Mouse (Mus musculus) liver, postnatal 0 days (tissue): ENCODE results near the gene Cdh23. TPM values are rescaled to one million over a fixed set of nuclear protein-coding genes. Genes with fewer than 3 reads are reported as not detected.

Source experiments
- ATAC-seq: fragments of 200-750 bp; cut with Nextera tagmentation; 2 replicates; pipeline ENCODE4 v1.8.0; 2017; ENCODE audit warnings: mild to moderate bottlenecking, moderate library complexity
- DNase-seq: peaks from one replicate; pipeline ENCODE4 v3.0.0-alpha.2; 2016
- H3K27ac ChIP-seq: fragments of 300-500 bp; sonication (generic); 2 replicates; pipeline ENCODE4 v1.5.1; 2014; ENCODE audit warnings: antibody characterized with exemption, moderate library complexity, mild to moderate bottlenecking, low read depth
- H3K27me3 ChIP-seq: fragments of 300-500 bp; sonication (generic); 2 replicates; pipeline ENCODE4 v1.6.1; 2014; ENCODE audit warnings: low read length, control low read depth, mixed read lengths; ENCODE audit not compliant: insufficient read depth
- H3K36me3 ChIP-seq: fragments of 300-500 bp; sonication (generic); replicated peaks from 2 replicates; pipeline ENCODE4 v1.6.1; 2014; ENCODE audit warnings: mild to moderate bottlenecking, control low read depth, low read length, moderate library complexity, mixed read lengths; ENCODE audit not compliant: insufficient read depth
- H3K4me1 ChIP-seq: fragments of 300-500 bp; sonication (generic); 2 replicates; pipeline ENCODE4 v1.6.1; 2014; ENCODE audit warnings: antibody characterized with exemption, mild to moderate bottlenecking, control low read depth; ENCODE audit not compliant: insufficient read depth
- H3K4me2 ChIP-seq: fragments of 300-500 bp; sonication (generic); 2 replicates; pipeline ENCODE4 v1.6.1; 2014; ENCODE audit warnings: low read depth, mild to moderate bottlenecking, low read length, moderate library complexity, mixed read lengths
- H3K4me3 ChIP-seq: fragments of 300-500 bp; sonication (generic); 2 replicates; pipeline ENCODE4 v1.5.1; 2014; ENCODE audit warnings: low read depth, low read length
- H3K9ac ChIP-seq: fragments of 300-500 bp; sonication (generic); replicated peaks from 2 replicates; pipeline ENCODE4 v1.6.1; 2014; ENCODE audit warnings: mild to moderate bottlenecking, moderate library complexity
- H3K9me3 ChIP-seq: fragments of 300-500 bp; sonication (generic); 2 replicates; pipeline ENCODE4 v1.6.1; 2016; ENCODE audit warnings: mild to moderate bottlenecking, control low read depth, low read length, mixed read lengths
- CTCF ChIP-seq: sonication (generic); IDR thresholded peaks from 2 replicates; pipeline ENCODE4 v1.5.1; 2016; ENCODE audit warnings: antibody characterized with exemption, low read depth
- EP300 ChIP-seq: IDR thresholded peaks from 2 replicates; pipeline ENCODE4 v1.6.1; 2016; ENCODE audit warnings: antibody characterized with exemption, low read depth, mild to moderate bottlenecking
- WGBS: fragments of 180-500 bp; shearing (Covaris S2); extraction: QIAGEN DNeasy Blood & Tissue Kit; methylation state at CpG from one replicate; pipeline ENCODE4 v1.1.7; 2014; ENCODE audit not compliant: insufficient replicate concordance; 5-methylcytosine and 5-hydroxymethylcytosine counted together
- polyA plus RNA-seq: library from polyadenylated mRNA; unstranded; fragments of >200 nt; fragmentation: Nextera tagmentation; extraction: Ambion mirVana; gene quantifications from 2 replicates; pipeline ENCODE4 v1.2.1, GENCODE M21; 2015

Gene Cdh23
- polyA plus RNA-seq, 1 experiment from 2014 or later = 0.28 TPM

DNA sequence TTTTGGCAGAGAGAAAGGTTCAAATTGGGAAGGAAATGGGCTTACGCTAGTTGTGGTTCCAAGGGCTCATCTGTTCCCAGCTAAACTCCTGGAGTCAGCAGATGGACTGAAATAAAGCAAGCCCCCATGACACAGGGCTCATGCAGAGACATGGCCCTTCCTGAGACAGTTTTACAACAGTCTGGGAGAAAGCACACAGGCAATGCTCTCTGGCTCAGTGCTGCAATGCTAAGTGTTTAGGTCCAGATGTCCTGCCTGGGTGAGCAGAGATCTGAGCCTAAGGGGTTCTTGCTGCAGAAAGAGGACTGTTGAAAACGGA, 334.0 kb downstream of the Cdh23 start:
- no peak overlapping the region for H3K4me2 ChIP-seq
- TF ChIP-seq EP300 (no peak), CTCF (no peak)
- 0 out of 2 replicates have a peak overlapping the region, but pooled peaks have one; percentile 18 for H3K27ac ChIP-seq
- no peaks in the 10 kb centered on the region for H3K9me3 ChIP-seq
- 44% methylated on average over 2 of the region's 2 CpGs for WGBS
- H3K4me1 ChIP-seq = peaks cover 8% of the 10 kb centered on the region
- H3K36me3 ChIP-seq = peaks cover 14% of the 10 kb centered on the region; the same call in 1 of the 2 replicates
- DNase-seq (no peak), ATAC-seq (peak; percentile 44)
- no peak overlapping the region for H3K4me3 ChIP-seq
- no peak overlapping the region for H3K9ac ChIP-seq
- no peaks in the 10 kb centered on the region for H3K27me3 ChIP-seq

DNA sequence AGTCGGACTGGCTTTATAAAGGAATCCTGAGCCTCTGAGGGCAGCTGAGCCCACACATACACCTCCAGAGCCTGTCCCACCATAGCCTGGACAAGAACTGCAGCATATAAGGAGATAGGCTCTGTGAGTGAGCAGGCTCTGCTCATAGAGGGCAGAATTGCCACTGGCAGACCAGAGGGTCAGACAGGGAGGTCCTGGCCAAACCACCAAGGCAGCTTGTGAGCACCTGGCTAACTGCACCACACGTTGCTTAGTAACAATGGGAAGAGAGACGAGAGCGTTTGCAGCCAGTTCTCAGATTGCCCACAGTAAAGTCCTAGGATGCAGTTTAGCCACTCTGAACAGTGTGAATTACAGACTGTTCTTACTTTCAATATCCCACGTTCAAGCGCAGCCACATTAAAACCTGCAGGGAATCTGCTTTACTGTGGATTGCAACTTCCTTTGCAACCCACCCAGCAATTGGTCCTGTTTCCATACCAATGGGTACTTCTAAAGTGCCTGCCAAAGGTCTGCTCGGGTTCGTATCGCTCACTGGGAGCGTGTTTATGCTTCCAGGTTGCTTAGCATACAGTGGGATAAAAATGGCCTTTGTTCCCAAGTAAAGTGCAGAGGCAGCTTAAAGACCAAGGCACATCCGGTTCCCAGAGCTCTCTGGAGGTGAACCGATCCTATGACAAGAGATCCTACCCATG, 334.5 kb downstream of the Cdh23 start:
- H3K27ac ChIP-seq = no peak overlapping the region
- H3K4me3 ChIP-seq = no peak overlapping the region
- H3K4me2 ChIP-seq = 0 out of 2 replicates have a peak overlapping the region, but pooled peaks have one; percentile 9
- 63% methylated on average over 12 of the region's 12 CpGs for WGBS
- no peaks in the 10 kb centered on the region for H3K27me3 ChIP-seq
- DNase-seq (no peak), ATAC-seq (peak; percentile 29)
- no peak for TF ChIP-seq CTCF
- no peak for TF ChIP-seq EP300
- no peaks in the 10 kb centered on the region for H3K9me3 ChIP-seq
- H3K9ac ChIP-seq = no peak overlapping the region; the same call in 1 of the 2 replicates
- H3K36me3 ChIP-seq = peaks cover 14% of the 10 kb centered on the region; the same call in 1 of the 2 replicates
- peaks cover 8% of the 10 kb centered on the region for H3K4me1 ChIP-seq

DNA sequence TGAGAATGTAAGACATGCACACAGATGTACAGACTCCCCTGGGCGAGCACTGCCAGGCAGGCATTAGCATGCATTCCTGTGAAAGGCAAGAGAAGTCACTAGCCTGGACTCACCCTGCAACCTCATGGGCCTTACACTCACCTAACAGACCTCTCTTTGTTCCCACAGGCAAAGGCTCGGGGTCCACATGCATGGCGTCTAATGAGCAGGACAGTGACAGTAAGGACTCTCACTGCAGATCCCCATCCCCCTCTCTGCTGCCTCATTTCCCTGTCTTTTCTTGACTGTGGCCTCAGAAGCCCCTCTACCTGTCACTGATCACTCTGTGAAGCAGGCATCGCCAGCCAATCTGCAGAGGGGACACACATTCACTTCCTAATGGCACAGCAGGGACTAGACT, 337.5 kb downstream of the Cdh23 start:
- Histone ChIP-seq H3K36me3 (peaks cover 14% of the 10 kb centered on the region; the same call in 1 of the 2 replicates), H3K9ac (no peak overlapping the region), H3K27me3 (no peaks in the 10 kb centered on the region), H3K4me2 (no peak overlapping the region), H3K9me3 (no peaks in the 10 kb centered on the region), H3K4me1 (peaks cover 8% of the 10 kb centered on the region), H3K27ac (no peak overlapping the region), H3K4me3 (no peak overlapping the region)
- WGBS = 61% methylated on average over 4 of the region's 4 CpGs
- TF ChIP-seq EP300 (no peak), CTCF (no peak)
- ATAC-seq (no peak), DNase-seq (no peak)

DNA sequence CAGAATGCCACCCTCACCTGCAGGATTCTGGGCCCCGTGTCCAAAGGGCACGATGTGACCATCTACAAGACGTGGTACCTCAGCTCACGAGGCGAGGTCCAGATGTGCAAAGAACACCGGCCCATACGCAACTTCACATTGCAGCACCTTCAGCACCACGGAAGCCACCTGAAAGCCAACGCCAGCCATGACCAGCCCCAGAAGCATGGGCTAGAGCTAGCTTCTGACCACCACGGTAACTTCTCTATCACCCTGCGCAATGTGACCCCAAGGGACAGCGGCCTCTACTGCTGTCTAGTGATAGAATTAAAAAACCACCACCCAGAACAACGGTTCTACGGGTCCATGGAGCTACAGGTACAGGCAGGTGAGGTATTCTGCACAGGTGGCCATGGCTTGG, 338.4 kb downstream of the Cdh23 start:
- Histone ChIP-seq H3K4me3 (no peak overlapping the region), H3K4me1 (peaks cover 8% of the 10 kb centered on the region), H3K27ac (no peak overlapping the region), H3K27me3 (no peaks in the 10 kb centered on the region), H3K9ac (no peak overlapping the region), H3K9me3 (no peaks in the 10 kb centered on the region), H3K36me3 (peaks cover 11% of the 10 kb centered on the region; the same call in 1 of the 2 replicates), H3K4me2 (no peak overlapping the region)
- ATAC-seq = no peak
- WGBS = 89% methylated on average over 14 of the region's 14 CpGs
- TF ChIP-seq CTCF (no peak), EP300 (no peak)
- DNase-seq = no peak

DNA sequence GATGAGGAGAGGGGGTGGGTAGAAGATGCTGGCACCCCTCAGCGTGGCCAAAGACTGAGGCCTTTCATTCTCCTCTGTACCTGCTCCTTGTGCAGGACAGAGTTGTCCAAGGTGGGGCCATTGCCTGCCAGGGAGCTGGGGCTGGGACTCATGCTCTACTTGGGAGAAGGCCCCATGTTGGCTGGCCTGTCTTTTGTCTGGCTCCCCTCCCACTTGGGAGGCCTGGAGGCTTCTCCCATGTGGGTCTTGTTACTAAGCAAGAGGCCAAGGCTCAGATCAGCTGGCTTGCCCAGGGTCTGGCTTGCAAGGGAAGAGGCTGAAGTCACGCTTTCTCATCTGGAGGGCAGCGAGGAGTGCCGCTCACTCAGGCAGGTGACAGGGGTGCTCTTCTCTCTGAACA, 338.8 kb downstream of the Cdh23 start:
- ATAC-seq = no peak
- no peak overlapping the region for H3K9ac ChIP-seq
- no peaks in the 10 kb centered on the region for H3K27me3 ChIP-seq
- TF ChIP-seq CTCF (no peak), EP300 (no peak)
- H3K4me1 ChIP-seq = peaks cover 8% of the 10 kb centered on the region
- no peak overlapping the region for H3K4me3 ChIP-seq
- no peak overlapping the region for H3K27ac ChIP-seq
- no peak for DNase-seq
- H3K4me2 ChIP-seq = no peak overlapping the region
- peaks cover 11% of the 10 kb centered on the region; the same call in 1 of the 2 replicates for H3K36me3 ChIP-seq
- 88% methylated on average over 4 of the region's 4 CpGs for WGBS
- no peaks in the 10 kb centered on the region for H3K9me3 ChIP-seq

DNA sequence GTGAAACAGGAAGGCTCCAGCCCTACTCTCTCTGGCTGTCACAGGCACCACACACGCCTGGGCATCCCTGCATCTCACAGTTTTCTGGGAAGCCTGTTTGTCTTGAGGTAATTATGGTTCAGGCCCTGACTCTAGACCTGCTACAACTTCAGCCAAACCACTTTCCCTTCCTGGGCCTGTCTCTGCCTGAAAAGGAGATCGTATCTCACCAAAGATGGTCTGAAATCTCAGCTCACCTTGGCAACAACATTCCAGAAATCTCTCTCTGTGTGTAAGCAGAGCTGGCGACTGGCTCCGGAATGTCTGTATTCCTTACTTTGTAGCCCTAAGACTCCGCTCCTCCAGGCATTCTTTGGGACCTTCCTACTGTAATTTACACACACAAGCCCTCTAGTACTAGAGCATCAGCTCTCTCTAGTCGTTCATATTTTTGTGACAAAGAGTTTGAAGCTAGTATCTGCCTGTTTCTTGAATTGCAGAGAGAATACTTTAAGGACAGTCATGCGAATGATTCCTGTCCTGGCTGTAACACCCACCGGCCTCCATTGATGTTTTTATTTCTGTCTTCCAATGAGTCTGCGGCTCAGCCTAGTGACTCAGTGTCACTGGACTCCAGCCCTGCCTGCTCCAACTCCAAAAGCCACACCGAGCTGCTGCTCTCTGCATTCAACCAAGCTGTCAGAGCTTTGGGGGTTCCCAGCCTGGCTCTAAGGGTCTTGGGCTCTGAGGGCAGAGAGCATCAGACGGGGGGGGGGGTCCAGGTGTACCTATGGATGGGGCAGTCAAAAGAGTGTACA, 341.2 kb downstream of the Cdh23 start:
- WGBS = 74% methylated on average over 11 of the region's 11 CpGs
- ATAC-seq (no peak), DNase-seq (no peak)
- Histone ChIP-seq H3K4me1 (peaks cover 18% of the 10 kb centered on the region), H3K4me2 (no peak overlapping the region), H3K36me3 (peaks cover 11% of the 10 kb centered on the region; the same call in 1 of the 2 replicates), H3K9me3 (no peaks in the 10 kb centered on the region), H3K27ac (no peak overlapping the region), H3K9ac (no peak overlapping the region), H3K27me3 (no peaks in the 10 kb centered on the region), H3K4me3 (no peak overlapping the region)
- no peak for TF ChIP-seq CTCF
- no peak for TF ChIP-seq EP300
